Mouse (Mus musculus) gastrocnemius, adult 2 months (tissue): ENCODE data around the gene Fstl5. TPM values are rescaled to one million over a fixed set of nuclear protein-coding genes. Genes with fewer than 3 reads are reported as not detected.
"Not testable (repeated sequence)": the region's sequence is repeated elsewhere in the genome, so short reads cannot be mapped to it uniquely, and the experiment has no call there.

Experiments used
- DNase-seq: peaks from one replicate; pipeline ENCODE4 v3.0.0; 2022
- H3K27ac ChIP-seq: fragments of 200-600 bp; 2 replicates; pipeline ENCODE4 v1.8.1; 2022; ENCODE audit warnings: mild to moderate bottlenecking
- H3K4me3 ChIP-seq: fragments of 200-600 bp; 2 replicates; pipeline ENCODE4 v1.8.1; 2022; ENCODE audit warnings: mild to moderate bottlenecking, moderate library complexity
- CTCF ChIP-seq: fragments of 200-600 bp; IDR thresholded peaks from 2 replicates; pipeline ENCODE4 v1.8.1; 2022; ENCODE audit warnings: antibody characterized with exemption, mild to moderate bottlenecking, moderate library complexity
- intact Hi-C: fragments of 180-260 bp; cut with DNase I; formaldehyde crosslinking; loops from one replicate; pipeline ENCODE4 v1.15.1; 2025
- total RNA-seq, 2 experiments: library from RNA; stranded (reverse); gene quantifications; 2 replicates each; pipeline ENCODE4 v1.2.3; 2021

Fstl5 gene
- total RNA-seq, 2 experiments from 2014 or later = not detected

- no peak for DNase-seq
- Histone ChIP-seq H3K4me3 (no peak overlapping the region), H3K27ac (no peak overlapping the region)
- intact Hi-C loops = no loop called here
- no peak for TF ChIP-seq CTCF
Measured at GRCm38 (mm10) chr3:76319531-76319930, 245.5 kb downstream of the Fstl5 start.

DNA sequence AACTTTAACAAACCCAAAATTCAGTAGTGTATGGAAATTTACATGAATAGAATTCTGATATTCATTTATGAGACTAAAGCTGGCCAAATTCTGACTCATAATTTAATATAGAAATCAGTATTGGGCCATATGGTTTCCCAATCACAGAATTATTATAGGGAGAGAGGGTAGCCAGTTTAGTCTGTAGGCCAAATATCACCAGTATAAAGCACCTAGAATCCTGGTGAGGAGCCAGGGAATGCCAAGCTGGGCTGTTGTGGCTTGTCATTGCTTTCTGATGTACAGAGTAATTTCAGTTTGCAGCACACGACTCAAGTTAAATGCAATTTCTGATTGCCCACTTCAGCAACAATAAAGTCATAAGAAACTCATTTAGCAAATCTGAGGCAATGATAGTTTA, 248.4 kb downstream of the Fstl5 start:
- TF ChIP-seq CTCF = no peak

DNA sequence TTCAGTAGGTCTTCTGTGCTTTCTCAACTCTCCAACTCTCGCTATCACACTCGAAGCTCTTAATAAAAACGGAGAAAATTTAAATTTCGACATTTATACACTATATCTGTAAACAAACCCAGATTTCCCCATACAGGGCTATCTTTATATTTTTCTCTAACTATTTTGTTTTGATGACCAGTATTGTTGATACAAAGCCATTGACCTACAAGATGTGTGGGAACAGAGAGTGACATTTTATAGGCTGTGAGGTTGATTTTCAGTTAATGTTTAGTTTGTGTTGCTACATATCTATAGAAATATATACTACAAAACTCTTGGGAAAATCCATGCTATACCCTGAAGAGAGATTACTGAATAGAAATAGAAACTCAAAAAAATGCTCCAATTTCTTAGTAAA, 262.9 kb downstream of the Fstl5 start:
- TF ChIP-seq CTCF = no peak
- intact Hi-C loops = no loop called here
- no peak for DNase-seq
- Histone ChIP-seq H3K27ac (no peak overlapping the region), H3K4me3 (no peak overlapping the region)

More for the DNA sequence above, 248.4 kb downstream of the Fstl5 start:
- no peak for DNase-seq
- no peak overlapping the region for H3K4me3 ChIP-seq
- intact Hi-C loops = no loop called here
- H3K27ac ChIP-seq = no peak overlapping the region

DNA sequence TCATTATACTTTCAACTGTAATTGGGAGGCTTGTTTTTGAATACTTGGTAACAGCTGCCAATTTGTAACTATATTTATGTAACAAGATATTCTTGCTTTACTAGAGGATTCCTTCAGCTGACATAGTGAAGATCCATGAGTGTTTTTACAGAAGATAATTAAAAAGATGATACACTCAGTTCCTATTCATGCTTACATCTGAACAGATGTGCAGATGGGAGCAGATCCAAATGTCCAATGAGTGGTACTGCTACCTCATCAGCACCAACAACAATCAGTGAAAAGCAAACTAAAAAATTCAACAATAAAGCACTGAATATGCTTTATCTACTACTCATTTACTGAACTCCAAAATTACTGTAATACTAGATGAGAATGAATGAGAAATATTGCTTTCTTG, 292.9 kb downstream of the Fstl5 start:
- DNase-seq = no peak
- no peak for TF ChIP-seq CTCF
- intact Hi-C loops = no loop called here
- Histone ChIP-seq H3K4me3 (no peak overlapping the region), H3K27ac (no peak overlapping the region)

GRCm38 (mm10) chr3:76369910-76370309, 295.8 kb downstream of the Fstl5 start:
- intact Hi-C loops = no loop called here
- no peak for TF ChIP-seq CTCF
- no peak overlapping the region for H3K4me3 ChIP-seq
- no peak for DNase-seq
- no peak overlapping the region for H3K27ac ChIP-seq

- intact Hi-C loops = no loop called here
- Histone ChIP-seq H3K4me3 (no peak overlapping the region), H3K27ac (no peak overlapping the region)
- no peak for TF ChIP-seq CTCF
- DNase-seq = no peak
Measured at GRCm38 (mm10) chr3:76428775-76429372, 354.8 kb downstream of the Fstl5 start.

DNA sequence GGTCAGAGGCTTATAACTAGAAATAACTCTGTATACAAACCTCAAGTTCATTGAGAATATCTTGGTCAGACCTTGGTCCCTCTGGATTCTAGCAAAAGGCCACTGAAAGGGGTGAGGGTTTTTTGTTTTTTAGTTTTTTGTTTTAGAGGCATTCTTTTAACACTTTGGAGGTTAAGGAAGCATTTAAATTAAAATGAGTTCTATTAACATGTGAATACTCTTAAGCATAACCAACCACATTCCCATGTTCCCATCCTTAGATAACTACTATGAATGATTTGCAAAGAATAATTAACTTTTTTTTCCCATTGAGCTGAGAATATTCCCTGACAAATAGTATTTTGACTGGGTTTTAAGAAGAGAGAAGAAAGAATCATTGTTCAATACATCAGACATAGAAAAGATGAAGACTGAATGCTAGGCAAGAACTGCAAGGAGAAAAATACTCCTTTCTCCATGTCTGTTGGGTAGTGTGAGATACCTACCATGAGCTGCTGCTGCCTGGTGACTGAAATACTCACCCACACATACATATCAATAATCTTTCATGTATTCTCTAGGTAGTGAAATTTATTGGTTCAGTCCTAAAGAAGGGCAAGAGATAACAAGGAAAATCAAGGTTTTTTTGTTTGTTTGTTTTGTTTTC, 393.3 kb downstream of the Fstl5 start:
- no peak for DNase-seq

DNA sequence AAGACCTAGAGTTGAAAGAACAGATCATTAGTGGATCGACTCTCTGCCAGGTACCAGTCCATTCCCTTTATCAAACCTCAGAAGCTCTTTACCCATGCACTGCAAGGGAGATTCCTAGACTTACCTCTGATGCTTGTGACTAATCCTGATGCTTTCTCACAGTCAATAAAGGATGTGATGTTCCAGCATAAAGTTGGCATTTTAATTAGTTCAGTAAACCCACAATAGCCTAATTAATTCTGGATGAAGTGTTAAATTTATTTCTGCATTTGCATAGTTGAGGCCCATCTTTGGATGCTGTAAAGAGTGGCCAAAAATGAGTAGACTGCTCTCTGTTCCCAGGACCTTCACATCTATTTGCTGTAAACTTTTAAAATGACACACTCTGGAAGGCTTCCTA, 394.1 kb downstream of the Fstl5 start:
- H3K27ac ChIP-seq = no peak overlapping the region
- no peak for TF ChIP-seq CTCF
- no peak overlapping the region for H3K4me3 ChIP-seq
- no peak for DNase-seq
- intact Hi-C loops = no loop called here

More for the DNA sequence above, 393.3 kb downstream of the Fstl5 start:
- intact Hi-C loops = no loop called here
- H3K27ac ChIP-seq = no peak overlapping the region
- TF ChIP-seq CTCF = no peak
- no peak overlapping the region for H3K4me3 ChIP-seq

GRCm38 (mm10) chr3:76507891-76508290, 433.8 kb downstream of the Fstl5 start:
- intact Hi-C loops, DNase-seq, H3K27ac ChIP-seq, H3K4me3 ChIP-seq: not testable (repeated sequence)

- no peak overlapping the region for H3K4me3 ChIP-seq
- intact Hi-C loops = no loop called here
- no peak for DNase-seq
- no peak overlapping the region for H3K27ac ChIP-seq
- no peak for TF ChIP-seq CTCF
Measured at GRCm38 (mm10) chr3:76508811-76509210, 434.7 kb downstream of the Fstl5 start.

DNA sequence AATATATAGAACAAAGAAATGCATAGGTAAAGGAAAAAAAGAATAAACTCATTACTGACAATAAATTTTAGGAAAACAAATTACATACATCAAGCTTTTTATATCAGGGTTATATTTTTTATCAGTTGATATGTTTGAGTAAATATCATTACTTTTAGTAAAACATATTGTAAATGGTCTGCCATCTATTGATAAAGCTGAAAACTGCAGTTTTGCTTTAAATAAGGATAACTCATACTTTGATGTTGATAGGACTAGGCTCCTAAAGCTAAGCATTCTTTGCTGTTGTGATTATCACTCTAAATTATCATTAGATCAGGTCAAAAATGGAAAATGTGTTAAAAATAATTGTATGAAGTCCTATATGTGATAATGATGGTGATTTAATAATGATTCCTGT, 493.3 kb downstream of the Fstl5 start:
- TF ChIP-seq CTCF = no peak
- Histone ChIP-seq H3K27ac (no peak overlapping the region), H3K4me3 (no peak overlapping the region)
- intact Hi-C loops = no loop called here
- DNase-seq = no peak

- H3K4me3 ChIP-seq = no peak overlapping the region
- DNase-seq = no peak
- no peak for TF ChIP-seq CTCF
- H3K27ac ChIP-seq = no peak overlapping the region
- intact Hi-C loops = no loop called here
Measured at GRCm38 (mm10) chr3:76572478-76572877, 498.4 kb downstream of the Fstl5 start.

DNA sequence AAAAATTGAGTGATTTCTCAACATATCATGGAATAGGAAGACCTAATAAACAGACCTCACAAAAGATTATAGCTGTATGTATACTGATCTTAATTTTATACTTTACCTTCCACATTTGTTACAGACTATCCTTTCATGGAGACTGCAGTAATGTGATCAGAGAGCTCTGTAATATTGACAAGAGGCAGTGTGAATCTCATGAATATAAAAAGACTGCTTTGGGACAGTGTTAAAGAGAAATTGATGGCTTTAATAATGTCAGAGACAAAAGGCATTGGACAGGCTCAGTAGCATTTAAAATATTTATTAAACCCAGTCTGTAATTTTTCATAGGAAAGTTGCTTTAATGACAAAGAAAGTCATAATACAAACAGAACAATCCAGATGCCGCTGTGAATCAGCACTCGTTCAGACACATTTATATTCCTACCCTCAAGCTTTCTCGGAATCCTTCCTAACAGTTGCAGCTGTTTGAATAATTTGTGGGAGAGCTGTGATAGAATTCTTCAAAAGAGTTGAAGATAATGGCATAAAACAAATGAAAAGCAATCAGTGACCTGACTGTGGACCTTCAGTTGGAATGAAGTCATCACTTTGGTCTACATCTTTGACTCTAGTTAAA, 499.0 kb downstream of the Fstl5 start:
- no peak for DNase-seq
- H3K4me3 ChIP-seq = no peak overlapping the region
- no peak for TF ChIP-seq CTCF
- intact Hi-C loops = no loop called here
- no peak overlapping the region for H3K27ac ChIP-seq

DNA sequence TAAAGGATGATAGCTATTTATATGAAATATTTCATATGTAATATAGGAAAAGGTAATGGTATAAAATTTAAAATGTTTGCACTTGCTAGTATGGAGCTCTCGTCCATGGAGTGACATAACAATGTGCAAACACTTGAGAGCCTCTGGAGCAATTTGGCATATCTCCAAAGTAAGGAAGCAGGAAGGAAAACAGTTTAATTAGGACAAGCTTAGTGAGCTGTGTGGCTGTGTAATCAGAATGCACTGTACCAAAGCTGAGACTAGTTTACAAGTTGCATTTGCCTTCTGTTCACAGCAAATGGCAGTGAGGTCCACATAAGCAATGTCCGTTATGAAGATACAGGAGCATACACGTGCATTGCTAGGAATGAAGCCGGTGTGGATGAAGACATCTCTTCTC, 519.1 kb downstream of the Fstl5 start:
- DNase-seq = no peak
- TF ChIP-seq CTCF = no peak
- intact Hi-C loops = no loop called here
- H3K27ac ChIP-seq = no peak overlapping the region
- H3K4me3 ChIP-seq = no peak overlapping the region
